Mouse (Mus musculus) T-cell, adult 2 months (primary cell): ENCODE results near the gene Gm13290.
A peak's percentile ranks its signal among the peaks of the same experiment; 100 is the strongest.
"Not testable (repeated sequence)": the region's sequence is repeated elsewhere in the genome, so short reads cannot be mapped to it uniquely, and the experiment has no call there.

Experiments
- DNase-seq: peaks from one replicate; pipeline ENCODE4 v3.0.0; 2022; ENCODE audit warnings: low spot score

The Gm13290 gene

GRCm38 (mm10) chr4:88773534-88773933, at the start of gene Gm13290:
Gene Gm13290, plus strand, starts transcription at chr4:88773834.
- not testable (repeated sequence) for DNase-seq

DNA sequence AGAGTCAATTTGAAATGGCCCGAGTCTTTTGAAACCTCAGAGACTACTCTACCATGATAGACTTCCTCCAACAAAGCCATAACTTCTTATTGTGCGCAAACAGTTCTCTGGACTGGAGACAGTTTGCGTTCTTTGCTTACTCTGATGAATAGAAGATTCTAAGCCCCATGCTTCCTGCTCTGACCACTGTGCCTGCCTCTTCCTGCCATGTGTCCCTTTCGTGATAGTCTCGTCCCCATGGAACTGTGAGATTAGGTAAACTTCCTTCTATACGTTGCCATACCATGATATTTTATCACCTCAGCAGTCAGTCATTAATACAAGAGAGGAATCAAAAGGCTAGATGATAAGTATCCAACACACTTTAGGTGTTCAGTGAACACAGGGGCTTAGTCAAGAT, 46.9 kb upstream of the Gm13290 start:
- no peak for DNase-seq

DNA sequence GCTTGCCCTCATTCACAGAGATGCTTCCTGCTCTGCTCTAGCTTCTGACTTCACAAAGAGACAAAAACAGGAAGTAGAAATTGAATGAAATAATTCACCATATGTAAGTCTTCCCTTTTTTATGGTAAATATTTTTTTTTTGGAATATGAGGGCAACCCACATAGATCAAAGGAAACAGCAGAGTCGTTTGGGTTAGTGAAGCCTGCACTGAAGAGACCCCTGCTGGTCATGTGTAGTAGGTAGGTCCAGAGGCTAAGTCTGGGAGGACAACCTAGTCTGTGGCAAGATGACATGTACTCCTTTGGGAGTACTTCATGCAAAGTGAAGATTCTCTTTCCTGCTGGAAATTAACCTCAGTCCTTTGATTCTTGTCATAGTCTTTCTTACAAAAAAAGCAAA, 46.3 kb upstream of the Gm13290 start:
- DNase-seq = peak; percentile 43

- DNase-seq = peak; percentile 66
These were observed 35.2 kb upstream of the Gm13290 start for GRCm38 (mm10) chr4:88738480-88738879.

DNA sequence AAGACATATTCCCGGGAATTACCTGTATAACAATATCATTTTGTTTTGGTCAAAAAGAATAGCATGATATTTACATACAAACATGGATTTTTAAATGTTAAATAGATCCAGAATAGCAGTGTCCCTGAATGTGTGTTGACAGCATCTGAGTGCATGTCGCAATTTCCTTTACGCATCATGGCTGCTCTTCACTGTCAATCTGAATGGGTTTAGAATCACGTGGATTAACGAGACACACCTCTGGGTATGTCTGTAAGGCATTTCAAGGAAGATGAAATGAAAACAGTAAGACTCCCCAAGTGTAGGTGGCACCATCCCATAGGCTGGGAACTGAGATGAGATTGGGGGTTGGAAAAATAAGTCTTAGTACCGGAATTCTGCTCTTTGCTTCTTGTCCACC, 34.6 kb upstream of the Gm13290 start:
- no peak for DNase-seq

GRCm38 (mm10) chr4:88741426-88741825, 32.2 kb upstream of the Gm13290 start:
- DNase-seq = no peak

DNA sequence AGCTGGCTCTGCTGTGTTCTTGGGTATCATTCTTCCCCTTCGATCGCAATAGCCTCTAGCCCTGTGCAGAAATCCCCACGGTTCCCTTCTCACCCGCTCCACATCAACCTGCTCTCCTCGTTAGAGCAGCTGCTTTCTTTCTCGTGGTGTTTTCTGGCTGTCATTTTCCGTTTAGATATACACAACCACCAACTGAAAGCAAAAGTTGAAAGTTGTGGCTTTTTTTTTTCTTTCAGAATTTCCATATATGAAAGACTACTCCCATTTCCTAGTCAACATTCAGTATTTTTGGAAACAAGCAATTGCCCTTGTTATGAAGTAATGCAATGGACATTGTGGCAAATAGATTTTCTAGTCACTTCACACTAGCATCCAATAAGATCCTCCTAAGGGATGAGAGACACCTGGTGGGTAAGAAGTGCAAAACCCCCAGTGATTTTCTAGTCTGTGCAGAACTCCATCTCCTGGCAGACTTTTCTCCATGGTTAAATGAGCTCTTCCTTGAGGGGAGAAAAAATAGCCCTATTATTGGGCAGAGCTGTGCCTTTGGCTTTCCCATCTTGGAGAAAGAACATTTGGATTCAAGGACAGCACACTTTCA, 30.8 kb upstream of the Gm13290 start:
- no peak for DNase-seq

- no peak for DNase-seq
These were observed 29.4 kb upstream of the Gm13290 start for GRCm38 (mm10) chr4:88744207-88744606.

DNA sequence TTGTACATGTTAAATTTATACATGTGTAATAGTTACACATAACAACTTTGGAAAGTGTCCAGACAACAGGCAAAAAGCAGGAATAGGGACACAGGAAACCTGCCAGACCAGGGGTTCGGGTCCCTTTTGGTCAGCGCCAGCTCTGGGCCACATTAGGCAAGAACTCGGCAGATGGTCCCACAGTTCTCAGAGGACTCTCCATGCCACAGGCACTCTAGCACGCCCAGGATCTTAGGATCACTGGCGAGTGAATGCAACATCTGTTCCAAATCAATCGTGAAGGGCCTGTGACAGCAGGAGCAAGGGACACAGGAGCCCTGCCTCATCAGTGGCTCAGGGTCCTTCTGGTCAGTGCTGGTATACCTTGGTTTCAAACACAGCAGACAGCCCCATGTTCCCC, 23.7 kb upstream of the Gm13290 start:
- DNase-seq = no peak

DNA sequence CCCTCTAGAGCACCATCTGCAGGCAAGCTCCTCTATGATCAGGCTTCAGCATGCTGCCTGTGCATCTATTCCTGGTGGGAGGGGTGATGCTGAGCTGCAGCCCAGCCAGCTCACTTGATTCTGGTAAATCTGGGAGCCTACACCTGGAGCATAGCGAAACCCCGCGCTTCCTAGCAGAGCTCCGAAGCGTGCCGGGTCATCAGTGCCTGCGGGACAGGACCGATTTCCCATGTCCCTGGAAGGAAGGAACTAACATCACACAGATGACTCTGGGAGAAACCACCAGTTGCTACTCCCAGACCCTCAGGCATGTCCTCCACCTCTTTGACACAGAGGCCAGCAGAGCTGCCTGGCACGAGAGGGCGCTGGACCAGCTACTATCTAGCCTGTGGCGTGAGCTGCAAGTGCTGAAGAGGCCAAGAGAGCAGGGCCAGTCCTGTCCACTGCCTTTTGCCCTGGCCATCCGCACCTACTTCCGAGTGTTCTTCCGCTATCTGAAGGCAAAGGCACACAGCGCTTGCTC, 18.8 kb upstream of the Gm13290 start, which contains the start of gene Gm13271:
Gene Gm13271, plus strand, starts transcription at position 51 of the 523 bp plus-strand sequence.
- DNase-seq = peak; percentile 56

- DNase-seq = not testable (repeated sequence)
These were observed 16.8 kb upstream of the Gm13290 start for GRCm38 (mm10) chr4:88756581-88757513.

DNA sequence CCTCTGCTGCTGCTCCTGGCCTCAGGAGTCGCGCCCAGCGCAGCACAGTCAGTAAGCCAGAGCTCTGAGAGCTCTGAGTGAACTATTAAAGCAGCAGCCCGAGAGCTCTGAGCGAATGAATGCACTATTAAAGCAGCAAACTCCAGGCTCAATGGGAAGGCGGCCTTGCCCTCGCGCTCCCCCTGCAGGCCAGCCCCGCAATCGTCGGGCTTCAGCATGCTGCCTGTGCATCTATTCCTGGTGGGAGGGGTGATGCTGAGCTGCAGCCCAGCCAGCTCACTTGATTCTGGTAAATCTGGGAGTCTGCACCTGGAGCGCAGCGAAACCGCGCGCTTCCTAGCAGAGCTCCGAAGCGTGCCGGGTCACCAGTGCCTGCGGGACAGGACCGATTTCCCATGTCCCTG, 16.0 kb upstream of the Gm13290 start:
- peak; percentile 88 for DNase-seq

DNA sequence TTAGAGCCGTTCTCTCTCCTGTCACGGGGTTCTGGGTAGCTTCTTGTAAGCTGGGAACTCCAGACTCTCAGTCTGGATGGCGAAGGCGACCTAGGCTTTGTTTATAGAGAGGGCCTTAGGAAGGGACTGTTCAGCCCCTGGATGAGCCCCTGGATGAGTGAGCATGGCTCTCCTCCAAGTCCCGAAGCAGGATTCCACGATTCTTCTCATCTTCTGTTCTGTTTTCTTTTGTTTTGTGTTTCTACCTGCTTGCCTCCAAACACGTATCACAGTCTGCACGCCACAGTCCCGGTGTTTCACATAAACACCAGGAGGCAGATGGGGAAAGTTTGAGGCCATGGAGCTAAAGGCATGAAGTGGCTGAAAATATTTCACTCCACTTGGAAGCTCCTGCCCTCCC, 14.9 kb upstream of the Gm13290 start:
- not testable (repeated sequence) for DNase-seq

GRCm38 (mm10) chr4:88759610-88760268, 13.9 kb upstream of the Gm13290 start, which contains the start of gene Gm13283:
Gene Gm13283, plus strand, starts transcription at chr4:88760119.
- DNase-seq = peak; percentile 21

- DNase-seq = peak; percentile 55
These were observed 13.2 kb upstream of the Gm13290 start for GRCm38 (mm10) chr4:88760431-88760830.

DNA sequence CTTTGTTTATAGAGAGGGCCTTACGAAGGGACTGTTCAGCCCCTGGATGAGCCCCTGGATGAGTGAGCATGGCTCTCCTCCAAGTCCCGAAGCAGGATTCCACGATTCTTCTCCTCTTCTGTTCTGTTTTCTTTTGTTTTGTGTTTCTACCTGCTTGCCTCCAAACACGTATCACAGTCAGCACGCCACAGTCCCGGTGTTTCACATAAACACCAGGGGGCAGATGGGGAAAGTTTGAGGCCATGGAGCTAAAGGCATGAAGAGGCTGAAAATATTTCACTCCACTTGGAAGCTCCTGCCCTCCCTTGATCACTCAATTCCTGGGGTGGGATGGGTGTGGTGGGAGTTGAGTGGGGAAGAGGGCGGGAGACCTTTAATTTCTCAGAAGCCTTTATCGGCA, 11.9 kb upstream of the Gm13290 start:
- DNase-seq = peak; percentile 75

- DNase-seq = not testable (repeated sequence)
These were observed 11.3 kb upstream of the Gm13290 start for GRCm38 (mm10) chr4:88762341-88762740.

GRCm38 (mm10) chr4:88763384-88764018, 10.1 kb upstream of the Gm13290 start:
- DNase-seq = peak; percentile 30

- not testable (repeated sequence) for DNase-seq
These were observed 3.0 kb downstream of the Gm13290 start, which contains the start of gene Gm13289 for GRCm38 (mm10) chr4:88776622-88777021. Gene Gm13289, plus strand, starts transcription at chr4:88776922.

DNA sequence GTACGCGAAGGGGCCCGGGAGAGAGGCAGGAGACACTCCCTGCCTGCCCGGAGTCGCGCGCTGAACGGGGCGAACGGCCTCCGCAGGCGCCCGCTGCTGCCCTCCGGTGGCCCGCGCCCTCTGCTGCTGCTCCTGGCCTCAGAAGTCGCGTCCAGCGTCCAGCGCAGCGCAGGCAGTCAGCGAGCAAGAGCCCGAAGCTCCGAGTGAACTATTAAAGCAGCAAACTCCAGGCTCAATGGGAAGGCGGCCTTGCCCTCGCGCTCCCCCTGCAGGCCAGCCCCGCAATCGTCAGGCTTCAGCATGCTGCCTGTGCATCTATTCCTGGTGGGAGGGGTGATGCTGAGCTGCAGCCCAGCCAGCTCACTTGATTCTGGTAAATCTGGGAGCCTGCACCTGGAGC, 5.9 kb downstream of the Gm13290 start, which contains the start of gene Gm13272:
Gene Gm13272, plus strand, starts transcription at position 301 of the 400 bp plus-strand sequence.
- not testable (repeated sequence) for DNase-seq

- not testable (repeated sequence) for DNase-seq
These were observed 6.7 kb downstream of the Gm13290 start for GRCm38 (mm10) chr4:88780320-88780719.
